Mouse (Mus musculus) layer of hippocampus, postnatal 10 days (tissue): ENCODE data around the gene Mlxipl. TPM values are rescaled to one million over a fixed set of nuclear protein-coding genes. Genes with fewer than 3 reads are reported as not detected.

Experiments used
- DNase-seq, 2 experiments: peaks; one replicate each; pipeline ENCODE4 v3.0.0; 2021; ENCODE audit warnings: low spot score in 2 of 2
- total RNA-seq, 2 experiments: library from RNA; stranded (reverse); gene quantifications; 2 replicates each; pipeline ENCODE4 v1.2.3; 2021

Gene Mlxipl
- total RNA-seq, 2 experiments from 2014 or later = 3.6 to 4.4 TPM

DNA sequence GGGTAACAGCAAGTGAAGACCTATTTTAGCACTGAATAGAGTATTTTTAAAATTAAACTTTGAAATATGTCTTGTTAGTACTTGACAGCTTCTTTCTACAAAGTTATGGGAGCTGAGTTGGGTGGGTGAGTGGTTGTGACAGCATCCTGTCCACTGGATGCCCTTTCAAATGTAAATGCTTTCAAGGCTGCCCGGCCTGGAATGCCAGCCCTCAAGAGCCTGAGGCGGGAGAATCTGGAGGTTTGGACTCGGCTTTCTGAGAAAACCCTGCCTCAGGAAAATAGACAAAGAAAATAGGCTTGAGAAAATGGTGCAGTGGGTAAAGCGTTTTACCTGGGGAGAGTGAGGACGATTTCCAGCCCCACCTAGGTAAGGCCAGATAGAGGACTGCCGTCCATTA, 92.1 kb downstream of the Mlxipl start:
- no peak for DNase-seq

GRCm38 (mm10) chr5:135183131-135183861, 93.6 kb downstream of the Mlxipl start:
- DNase-seq = peak in 1 of 2 experiments; percentile 28

GRCm38 (mm10) chr5:135185016-135185415, 95.3 kb downstream of the Mlxipl start:
- DNase-seq = no peak

- DNase-seq = no peak
These were observed 95.9 kb downstream of the Mlxipl start for GRCm38 (mm10) chr5:135185596-135185995.

- DNase-seq = no peak
These were observed 96.5 kb downstream of the Mlxipl start for GRCm38 (mm10) chr5:135186231-135186620.

GRCm38 (mm10) chr5:135186621-135187348, 97.1 kb downstream of the Mlxipl start, which contains the start of gene Baz1b:
Gene Baz1b, plus strand, starts transcription at chr5:135187264.
- DNase-seq = peak; percentile 96 to 97

DNA sequence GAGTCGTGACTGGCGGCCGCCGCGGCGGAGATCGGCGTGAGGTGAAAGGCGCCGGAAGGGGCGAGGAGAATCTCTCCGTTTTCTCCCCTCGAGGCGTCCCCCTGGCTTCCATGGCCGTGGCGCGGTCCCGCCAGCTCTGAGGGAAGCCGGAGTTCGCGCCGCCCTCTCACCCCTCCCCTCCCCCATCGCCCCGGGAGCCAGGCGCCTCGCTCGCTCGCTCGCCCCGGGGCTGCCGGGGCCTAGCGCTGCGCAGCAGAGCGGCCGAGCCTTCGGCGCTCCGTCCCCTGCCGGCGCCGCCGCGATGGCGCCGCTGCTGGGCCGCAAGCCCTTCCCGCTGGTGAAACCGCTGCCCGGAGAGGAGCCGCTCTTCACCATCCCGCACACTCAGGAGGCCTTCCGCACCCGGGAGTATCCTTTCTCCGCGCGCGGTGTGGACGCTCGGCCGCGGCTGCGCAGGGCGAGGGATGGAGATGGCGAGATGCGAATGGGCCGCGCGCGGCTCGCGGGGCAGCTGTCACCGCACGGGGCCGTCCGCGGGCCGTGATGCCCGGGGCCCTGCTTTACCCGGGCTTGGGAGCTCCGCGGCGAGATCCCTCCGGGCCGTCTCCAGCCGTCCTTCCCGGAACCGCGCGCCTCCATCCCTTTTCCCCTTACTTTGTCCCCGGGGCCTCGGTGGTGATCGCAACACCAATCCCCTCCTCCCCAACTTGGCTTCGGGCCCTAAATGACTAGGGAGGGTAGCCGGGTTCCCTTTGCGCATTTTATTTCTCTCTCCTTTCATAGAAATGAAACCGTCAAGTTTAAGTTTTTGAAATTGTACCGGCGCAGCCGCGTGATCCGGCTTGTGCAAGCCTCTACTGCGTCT, 97.9 kb downstream of the Mlxipl start:
- DNase-seq = peak; percentile 39 to 64

Other genes with a start within 250 kb of the Mlxipl start
- gene Tmem270, start 183.2 kb upstream of the Mlxipl start, total RNA-seq = not detected
- gene Cldn13, start 174.4 kb upstream of the Mlxipl start, total RNA-seq = not detected
- 10 to 100 TPM in 1 of 2 experiments, 1 to 10 TPM in 1; 9.3 to 10.8 TPM for gene Mettl27, start 157.5 kb upstream of the Mlxipl start, total RNA-seq
- not detected for gene Cldn4, start 143.0 kb upstream of the Mlxipl start, total RNA-seq
- 1 to 10 TPM; 3.5 to 5.2 TPM for gene Cldn3, start 103.7 kb upstream of the Mlxipl start, total RNA-seq
- gene Abhd11, start 80.7 kb upstream of the Mlxipl start, total RNA-seq = 10 to 100 TPM; 41.1 to 49.2 TPM
- 100 to 1,000 TPM; 182 to 196 TPM for gene Stx1a, start 66.4 kb upstream of the Mlxipl start, total RNA-seq
- gene Dnajc30, start 25.7 kb upstream of the Mlxipl start, total RNA-seq = 10 to 100 TPM; 35.5 to 38.0 TPM
- 10 to 100 TPM; 49.8 to 54.7 TPM for gene Bud23, start 24.9 kb upstream of the Mlxipl start, total RNA-seq
- 10 to 100 TPM; 31.7 to 34.8 TPM for gene Vps37d, start 11.6 kb upstream of the Mlxipl start, total RNA-seq
- gene Tbl2, start 59.8 kb downstream of the Mlxipl start, total RNA-seq = 10 to 100 TPM; 23.0 to 23.7 TPM
- 10 to 100 TPM; 27.7 to 29.8 TPM for gene Bcl7b, start 78.4 kb downstream of the Mlxipl start, total RNA-seq
- 10 to 100 TPM; 47.8 to 51.1 TPM for gene Baz1b, start 97.4 kb downstream of the Mlxipl start, total RNA-seq
- gene Fzd9, start 161.3 kb downstream of the Mlxipl start, total RNA-seq = 10 to 100 TPM; 11.7 to 12.1 TPM